Mouse (Mus musculus): Measurements from ENCODE around the gene Lrrc73. TPM values are rescaled to one million over a fixed set of nuclear protein-coding genes. Genes with fewer than 3 reads are reported as not detected.
A peak's percentile ranks its signal among the peaks of the same experiment; 100 is the strongest.

The Lrrc73 gene
- total and polyA plus RNA-seq, 2 experiments from 2014 or later, result 0.26 to 1.3 TPM

DNA sequence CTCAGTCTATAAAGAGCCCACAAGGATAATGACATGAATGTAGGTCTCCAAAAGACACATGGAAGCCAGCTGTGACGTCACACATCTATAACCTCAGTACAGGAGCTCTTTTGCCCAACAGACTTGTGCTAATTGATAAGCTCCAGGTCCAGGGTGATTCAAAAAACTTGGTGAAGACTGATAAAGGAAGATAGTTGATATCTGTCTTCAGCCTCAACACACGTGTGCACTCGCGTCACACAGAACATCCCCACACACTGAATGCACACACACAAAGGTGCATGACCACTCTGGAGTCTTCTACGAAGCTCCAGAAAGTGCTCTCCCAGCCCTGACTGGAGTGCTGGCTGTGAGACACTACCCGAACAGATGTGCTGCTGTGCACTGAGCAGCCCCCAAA lies 16.3 kb upstream of the Lrrc73 start:
- no peak overlapping the region for H3K9ac ChIP-seq (replicated peaks; ENCODE audit: low read depth, low read length)
- DNase-seq (ENCODE audit: low spot score) (no peak), ATAC-seq (ENCODE audit: insufficient read depth, low read depth) (no peak)
- H3K4me3 ChIP-seq (ENCODE audit: low read depth, low read length), result no peak overlapping the region
- H3K4me1 ChIP-seq (ENCODE audit: control insufficient read depth, insufficient read depth), result no peaks in the 10 kb centered on the region; the same call in 1 of the 2 replicates
- TF ChIP-seq CTCF (IDR thresholded peaks at IDR 0.05; ENCODE audit: low read depth) (no peak), EP300 (IDR thresholded peaks at IDR 0.05; ENCODE audit: low read depth) (no peak)
- peaks cover 76% of the 10 kb centered on the region for H3K36me3 ChIP-seq (replicated peaks; ENCODE audit: control insufficient read depth, insufficient read depth, low read length)
- 82% methylated on average over 6 of the region's 6 CpGs for WGBS
- no peak overlapping the region for H3K27ac ChIP-seq (ENCODE audit: low read depth)
- H3K27me3 ChIP-seq (ENCODE audit: control insufficient read depth, insufficient read depth, low read length), result no peaks in the 10 kb centered on the region
- no peak overlapping the region for H3K4me2 ChIP-seq (ENCODE audit: low read depth, low read length)
- H3K9me3 ChIP-seq (replicated peaks; ENCODE audit: control insufficient read depth, low read length), result no peaks in the 10 kb centered on the region

DNA sequence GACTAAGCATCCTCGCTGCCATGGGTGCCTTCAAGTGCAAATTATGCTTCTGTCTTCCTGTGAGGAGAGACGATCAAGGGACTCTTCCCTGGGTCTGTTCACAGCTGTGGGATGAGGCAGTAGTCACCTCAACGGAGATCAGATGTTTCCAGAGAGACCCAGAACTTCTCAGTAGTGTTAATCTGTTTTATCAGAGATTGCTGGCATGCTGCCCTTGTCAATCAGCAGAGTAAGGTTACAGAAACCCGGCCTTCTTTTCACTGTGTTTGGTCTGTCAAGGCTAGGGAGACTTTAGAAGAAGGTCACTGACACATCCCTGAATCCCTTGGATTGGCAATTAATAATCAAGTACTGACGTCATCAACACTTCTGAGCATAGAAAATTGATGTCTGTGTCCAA lies 15.9 kb upstream of the Lrrc73 start:
- H3K4me3 ChIP-seq (ENCODE audit: low read depth, low read length), result no peak overlapping the region
- WGBS, result 67% methylated on average over 5 of the region's 5 CpGs
- no peak for TF ChIP-seq EP300 (IDR thresholded peaks at IDR 0.05; ENCODE audit: low read depth)
- no peak for TF ChIP-seq CTCF (IDR thresholded peaks at IDR 0.05; ENCODE audit: low read depth)
- no peak overlapping the region for H3K4me2 ChIP-seq (ENCODE audit: low read depth, low read length)
- H3K9ac ChIP-seq (replicated peaks; ENCODE audit: low read depth, low read length), result no peak overlapping the region
- H3K4me1 ChIP-seq (ENCODE audit: control insufficient read depth, insufficient read depth), result no peaks in the 10 kb centered on the region; the same call in 1 of the 2 replicates
- no peaks in the 10 kb centered on the region for H3K27me3 ChIP-seq (ENCODE audit: control insufficient read depth, insufficient read depth, low read length)
- DNase-seq (ENCODE audit: low spot score) (no peak), ATAC-seq (ENCODE audit: insufficient read depth, low read depth) (no peak)
- peaks cover 80% of the 10 kb centered on the region for H3K36me3 ChIP-seq (replicated peaks; ENCODE audit: control insufficient read depth, insufficient read depth, low read length)
- H3K27ac ChIP-seq (ENCODE audit: low read depth), result no peak overlapping the region
- H3K9me3 ChIP-seq (replicated peaks; ENCODE audit: control insufficient read depth, low read length), result no peaks in the 10 kb centered on the region

DNA sequence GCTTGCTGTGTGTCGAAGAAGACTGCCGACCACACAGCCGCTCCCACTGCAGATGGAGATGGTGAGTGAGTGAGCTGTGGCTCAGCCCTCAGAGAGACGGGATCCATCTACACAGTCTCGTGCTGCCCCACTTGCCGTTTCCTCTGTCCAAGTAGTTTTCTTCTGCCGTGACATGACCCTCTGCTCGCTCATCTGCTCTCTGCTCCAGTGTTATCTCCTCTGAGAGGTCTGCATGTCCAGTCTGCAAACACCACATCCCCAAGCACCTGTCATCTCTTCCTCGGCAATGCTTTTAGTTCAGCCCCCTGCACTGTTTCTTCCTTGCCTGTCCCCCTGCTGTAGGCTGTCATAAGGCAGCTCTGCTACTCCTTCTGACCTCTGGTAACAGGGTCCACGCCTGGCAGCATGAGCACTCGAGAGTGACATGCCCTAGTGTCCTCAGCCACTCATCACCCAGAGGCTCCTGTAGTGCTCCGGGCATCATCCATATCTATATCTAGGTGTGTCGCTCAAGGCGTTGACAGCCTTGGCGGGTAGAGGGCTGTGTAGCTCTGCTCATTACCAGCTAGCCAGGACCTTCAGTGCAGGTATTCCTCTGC lies 13.7 kb upstream of the Lrrc73 start:
- no peak overlapping the region for H3K4me3 ChIP-seq (ENCODE audit: low read depth, low read length)
- TF ChIP-seq CTCF (IDR thresholded peaks at IDR 0.05; ENCODE audit: low read depth) (no peak), EP300 (IDR thresholded peaks at IDR 0.05; ENCODE audit: low read depth) (no peak)
- no peaks in the 10 kb centered on the region for H3K27me3 ChIP-seq (ENCODE audit: control insufficient read depth, insufficient read depth, low read length)
- DNase-seq (ENCODE audit: low spot score) (peak; percentile 48), ATAC-seq (ENCODE audit: insufficient read depth, low read depth) (peak; percentile 85)
- H3K9me3 ChIP-seq (replicated peaks; ENCODE audit: control insufficient read depth, low read length), result no peaks in the 10 kb centered on the region
- H3K9ac ChIP-seq (replicated peaks; ENCODE audit: low read depth, low read length), result no peak overlapping the region
- no peaks in the 10 kb centered on the region; the same call in 1 of the 2 replicates for H3K4me1 ChIP-seq (ENCODE audit: control insufficient read depth, insufficient read depth)
- H3K4me2 ChIP-seq (ENCODE audit: low read depth, low read length), result no peak overlapping the region
- peaks cover 81% of the 10 kb centered on the region for H3K36me3 ChIP-seq (replicated peaks; ENCODE audit: control insufficient read depth, insufficient read depth, low read length)
- 33% methylated on average over 15 of the region's 15 CpGs for WGBS
- no peak overlapping the region; the same call in 1 of the 2 replicates for H3K27ac ChIP-seq (ENCODE audit: low read depth)

DNA sequence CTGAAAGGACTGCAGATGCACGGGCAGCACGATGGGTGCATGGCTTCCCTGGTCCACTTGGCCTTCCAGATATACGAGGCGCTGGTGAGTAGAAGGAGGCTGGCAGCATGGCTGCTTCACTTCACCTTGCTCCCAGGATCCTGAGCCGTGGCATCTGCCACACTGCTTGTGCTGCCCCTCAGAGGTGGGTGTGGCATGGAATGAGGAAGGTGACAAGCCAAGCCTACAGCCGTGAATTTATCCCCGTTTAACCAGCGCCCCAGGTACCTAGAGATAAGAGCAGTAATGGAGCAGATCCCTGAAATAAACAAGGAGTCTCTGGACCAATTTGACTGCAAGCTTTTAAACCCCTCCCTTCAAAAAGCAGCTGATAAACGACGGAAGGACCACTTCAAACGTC lies 11.9 kb upstream of the Lrrc73 start:
- H3K9ac ChIP-seq (replicated peaks; ENCODE audit: low read depth, low read length), result no peak overlapping the region
- H3K4me3 ChIP-seq (ENCODE audit: low read depth, low read length), result no peak overlapping the region
- H3K4me2 ChIP-seq (ENCODE audit: low read depth, low read length), result no peak overlapping the region
- no peak overlapping the region for H3K27ac ChIP-seq (ENCODE audit: low read depth)
- TF ChIP-seq EP300 (IDR thresholded peaks at IDR 0.05; ENCODE audit: low read depth) (no peak), CTCF (IDR thresholded peaks at IDR 0.05; ENCODE audit: low read depth) (no peak)
- no peaks in the 10 kb centered on the region for H3K27me3 ChIP-seq (ENCODE audit: control insufficient read depth, insufficient read depth, low read length)
- H3K9me3 ChIP-seq (replicated peaks; ENCODE audit: control insufficient read depth, low read length), result no peaks in the 10 kb centered on the region
- peaks cover 81% of the 10 kb centered on the region for H3K36me3 ChIP-seq (replicated peaks; ENCODE audit: control insufficient read depth, insufficient read depth, low read length)
- no peaks in the 10 kb centered on the region; the same call in 1 of the 2 replicates for H3K4me1 ChIP-seq (ENCODE audit: control insufficient read depth, insufficient read depth)
- WGBS, result 64% methylated on average over 11 of the region's 11 CpGs
- no peak for ATAC-seq (ENCODE audit: insufficient read depth, low read depth)
- DNase-seq (ENCODE audit: low spot score), result no peak

DNA sequence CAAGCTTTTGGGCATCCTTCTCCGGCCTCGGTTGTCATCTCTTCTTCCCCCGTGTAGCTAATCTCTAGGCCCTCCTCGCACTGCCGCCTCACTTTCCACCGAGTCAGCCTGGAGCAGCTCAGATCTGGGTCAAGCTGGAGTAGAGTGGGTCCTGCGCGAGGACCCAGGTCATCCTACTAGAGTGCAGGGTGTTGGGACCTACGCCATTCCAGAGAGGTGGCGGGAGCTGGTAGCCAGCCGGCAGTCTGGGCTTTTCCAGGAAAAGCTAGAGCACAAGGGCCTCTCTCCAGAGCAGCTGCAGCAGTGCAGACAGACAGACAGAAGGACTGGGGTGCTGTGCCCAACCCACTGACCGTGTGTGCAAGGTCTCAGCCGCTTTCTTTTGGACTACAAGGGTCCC lies 11.1 kb upstream of the Lrrc73 start:
- H3K4me1 ChIP-seq (ENCODE audit: control insufficient read depth, insufficient read depth), result peaks cover 7% of the 10 kb centered on the region; the same call in 1 of the 2 replicates
- WGBS, result 83% methylated on average over 13 of the region's 13 CpGs
- DNase-seq (ENCODE audit: low spot score) (no peak), ATAC-seq (ENCODE audit: insufficient read depth, low read depth) (no peak)
- TF ChIP-seq CTCF (IDR thresholded peaks at IDR 0.05; ENCODE audit: low read depth) (no peak), EP300 (IDR thresholded peaks at IDR 0.05; ENCODE audit: low read depth) (no peak)
- peaks cover 73% of the 10 kb centered on the region for H3K36me3 ChIP-seq (replicated peaks; ENCODE audit: control insufficient read depth, insufficient read depth, low read length)
- H3K4me2 ChIP-seq (ENCODE audit: low read depth, low read length), result no peak overlapping the region
- no peaks in the 10 kb centered on the region for H3K9me3 ChIP-seq (replicated peaks; ENCODE audit: control insufficient read depth, low read length)
- no peak overlapping the region for H3K4me3 ChIP-seq (ENCODE audit: low read depth, low read length)
- H3K9ac ChIP-seq (replicated peaks; ENCODE audit: low read depth, low read length), result no peak overlapping the region
- no peaks in the 10 kb centered on the region for H3K27me3 ChIP-seq (ENCODE audit: control insufficient read depth, insufficient read depth, low read length)
- no peak overlapping the region for H3K27ac ChIP-seq (ENCODE audit: low read depth)

DNA sequence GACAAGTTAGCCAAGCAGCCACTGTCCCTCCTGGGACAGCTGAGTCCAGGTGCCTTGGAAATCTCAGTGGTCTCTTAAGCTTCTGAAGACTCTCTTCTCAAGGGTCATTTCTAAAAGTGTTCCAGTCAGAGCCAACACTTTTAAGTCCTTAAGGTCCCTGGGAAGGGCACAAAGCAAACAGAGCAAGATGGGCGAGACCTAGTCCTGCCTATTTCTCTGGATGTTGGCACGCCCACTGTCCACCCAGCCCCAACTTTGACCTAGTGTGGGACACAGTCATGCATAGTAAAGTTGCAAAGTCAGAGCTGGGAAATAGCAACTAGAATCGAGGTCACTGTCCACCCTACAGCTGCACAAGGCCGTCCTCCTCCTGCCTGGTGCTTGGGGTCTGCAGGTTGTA lies 10.3 kb upstream of the Lrrc73 start:
- ATAC-seq (ENCODE audit: insufficient read depth, low read depth) (no peak), DNase-seq (ENCODE audit: low spot score) (no peak)
- H3K36me3 ChIP-seq (replicated peaks; ENCODE audit: control insufficient read depth, insufficient read depth, low read length), result peaks cover 68% of the 10 kb centered on the region
- H3K4me3 ChIP-seq (ENCODE audit: low read depth, low read length), result no peak overlapping the region
- no peak overlapping the region for H3K9ac ChIP-seq (replicated peaks; ENCODE audit: low read depth, low read length)
- H3K4me1 ChIP-seq (ENCODE audit: control insufficient read depth, insufficient read depth), result peaks cover 7% of the 10 kb centered on the region; the same call in 1 of the 2 replicates
- H3K4me2 ChIP-seq (ENCODE audit: low read depth, low read length), result no peak overlapping the region
- H3K27me3 ChIP-seq (ENCODE audit: control insufficient read depth, insufficient read depth, low read length), result no peaks in the 10 kb centered on the region
- H3K27ac ChIP-seq (ENCODE audit: low read depth), result no peak overlapping the region
- no peaks in the 10 kb centered on the region for H3K9me3 ChIP-seq (replicated peaks; ENCODE audit: control insufficient read depth, low read length)
- TF ChIP-seq EP300 (IDR thresholded peaks at IDR 0.05; ENCODE audit: low read depth), result no peak
- TF ChIP-seq CTCF (IDR thresholded peaks at IDR 0.05; ENCODE audit: low read depth), result no peak
- WGBS, result 80% methylated on average over 4 of the region's 4 CpGs
